Comparison of ENCODE assay signal across 31 mouse cellular contexts in genomic region chr7:126424161-126424560, GRCm38 (mm10). TPM values are rescaled to one million over a fixed set of nuclear protein-coding genes. Genes with fewer than 3 reads are reported as not detected.
"Had no signal": no experiment of that assay in that cellular context is flagged by ENCODE, and none has a peak within 500 bp of the region (broad histone marks: within the 10 kb centered on the region; RNA-seq: fewer than 3 reads in every experiment).

No protein-coding gene starts in this region.

- H3K36me3 ChIP-seq: heart, embryonic 10.5 days; heart, embryonic 12.5 days; hindbrain, embryonic 10.5 days; hindbrain, embryonic 12.5 days; kidney, embryonic 15.5 days; limb, embryonic 10.5 days; limb, embryonic 12.5 days; liver, embryonic 12.5 days had no signal

- DNase-seq: gastrocnemius, postnatal 14 days; gastrocnemius, postnatal 36 days; heart, adult 18-20 months; heart, postnatal 10 days; heart, postnatal 4 days; kidney, adult 11 months; kidney, adult 2 months; kidney, adult 9 months; kidney, postnatal 14 days; kidney, postnatal 4 days; liver had no signal

- H3K27me3 ChIP-seq: heart, embryonic 12.5 days; hindbrain, embryonic 12.5 days; kidney, embryonic 15.5 days; limb, embryonic 12.5 days; liver, embryonic 12.5 days had no signal

- H3K27ac ChIP-seq: heart, embryonic 10.5 days; hindbrain, embryonic 10.5 days; hindbrain, embryonic 12.5 days; hindbrain, embryonic 14.5 days; kidney, embryonic 15.5 days; kidney, postnatal 0 days; left cerebral cortex, adult 2 months; limb, embryonic 10.5 days; limb, embryonic 12.5 days; liver, embryonic 12.5 days had no signal

- ATAC-seq: hindbrain, embryonic 16.5 days; intestine, embryonic 16.5 days; liver, embryonic 12.5 days had no signal

- H3K4me3 ChIP-seq: heart, embryonic 10.5 days; heart, embryonic 12.5 days; hindbrain, embryonic 10.5 days; hindbrain, embryonic 12.5 days; kidney, embryonic 15.5 days; left cerebral cortex, adult 2 months; limb, embryonic 10.5 days; limb, embryonic 12.5 days; liver, embryonic 12.5 days had no signal

RNA-seq across cellular contexts. Expression of gene Cd19, which starts 9.5 kb away (rescaled TPM):
- total RNA-seq: gastrocnemius, adult 18-20 months; gastrocnemius, adult 8-10 months; gastrocnemius, postnatal 36 days; layer of hippocampus, postnatal 25 days; left cerebral cortex, adult 2 months; left cerebral cortex, postnatal 14 days; left cerebral cortex, postnatal 36 days had no signal
- polyA plus RNA-seq: heart, embryonic 10.5 days; heart, embryonic 12.5 days; heart, embryonic 14.5 days; hindbrain, embryonic 10.5 days; hindbrain, embryonic 12.5 days; hindbrain, embryonic 14.5 days; hindbrain, embryonic 16.5 days; intestine, embryonic 14.5 days; limb, embryonic 10.5 days; limb, embryonic 12.5 days; liver, embryonic 12.5 days had no signal
